Mouse (Mus musculus) embryonic facial prominence, embryonic 12.5 days (tissue): ENCODE results near the gene Tox2. TPM values are rescaled to one million over a fixed set of nuclear protein-coding genes. Genes with fewer than 3 reads are reported as not detected.

Experiments used
- ATAC-seq: fragments of 200-750 bp; cut with Nextera tagmentation; 2 replicates; pipeline ENCODE4 v1.8.0; 2017; ENCODE audit not compliant: insufficient number of reproducible peaks, insufficient read depth, low FRiP score, low TSS enrichment
- H3K27ac ChIP-seq: fragments of 300-500 bp; sonication (generic); 2 replicates; pipeline ENCODE4 v1.5.1; 2016; ENCODE audit warnings: mild to moderate bottlenecking
- H3K27me3 ChIP-seq: fragments of 300-500 bp; sonication (generic); 2 replicates; pipeline ENCODE4 v1.6.1; 2016; ENCODE audit warnings: mild to moderate bottlenecking, moderate library complexity
- H3K36me3 ChIP-seq: fragments of 300-500 bp; sonication (generic); 2 replicates; pipeline ENCODE4 v1.6.1; 2016; ENCODE audit warnings: mild to moderate bottlenecking
- H3K4me1 ChIP-seq: fragments of 300-500 bp; sonication (generic); 2 replicates; pipeline ENCODE4 v1.6.1; 2016
- H3K4me2 ChIP-seq: fragments of 300-500 bp; sonication (generic); replicated peaks from 2 replicates; pipeline ENCODE4 v1.6.1; 2016; ENCODE audit warnings: mild to moderate bottlenecking, moderate library complexity
- H3K4me3 ChIP-seq: fragments of 300-500 bp; sonication (generic); 2 replicates; pipeline ENCODE4 v1.5.1; 2016; ENCODE audit warnings: mild to moderate bottlenecking
- H3K9ac ChIP-seq: fragments of 300-500 bp; sonication (generic); 2 replicates; pipeline ENCODE4 v1.6.1; 2016; ENCODE audit warnings: mild to moderate bottlenecking, moderate library complexity
- H3K9me3 ChIP-seq: fragments of 300-500 bp; sonication (generic); 2 replicates; pipeline ENCODE4 v1.6.1; 2016; ENCODE audit warnings: mild to moderate bottlenecking, moderate library complexity
- WGBS: fragments of 180-500 bp; shearing (Covaris S2); methylation state at CpG from one replicate; pipeline ENCODE4 v1.1.7; 2016; 5-methylcytosine and 5-hydroxymethylcytosine counted together
- polyA plus RNA-seq: library from polyadenylated mRNA; unstranded; fragments of >200 nt; fragmentation: Nextera tagmentation; extraction: Ambion mirVana; gene quantifications from 2 replicates; pipeline ENCODE4 v1.2.1, GENCODE M21; 2016

Tox2 gene
- polyA plus RNA-seq, 1 experiment from 2014 or later, result 6.1 TPM

- no peak for ATAC-seq
Measured at GRCm38 (mm10) chr2:163261362-163262054, 58.6 kb downstream of the Tox2 start.

GRCm38 (mm10) chr2:163262055-163262420 lies 59.1 kb downstream of the Tox2 start:
- Histone ChIP-seq H3K27me3 (no peaks in the 10 kb centered on the region), H3K27ac (no peak overlapping the region), H3K4me2 (no peak overlapping the region), H3K9ac (no peak overlapping the region), H3K36me3 (no peaks in the 10 kb centered on the region), H3K9me3 (no peaks in the 10 kb centered on the region), H3K4me3 (no peak overlapping the region), H3K4me1 (peaks cover 6% of the 10 kb centered on the region; the same call in 1 of the 2 replicates)
- WGBS, result 74% methylated on average over 4 of the region's 4 CpGs
- ATAC-seq, result no peak

More at GRCm38 (mm10) chr2:163261362-163262054, 58.6 kb downstream of the Tox2 start:
- H3K9ac ChIP-seq, result no peak overlapping the region
- H3K36me3 ChIP-seq, result no peaks in the 10 kb centered on the region
- WGBS, result 62% methylated on average over 6 of the region's 6 CpGs
- H3K4me1 ChIP-seq, result peaks cover 6% of the 10 kb centered on the region; the same call in 1 of the 2 replicates
- no peak overlapping the region for H3K4me3 ChIP-seq
- H3K4me2 ChIP-seq, result no peak overlapping the region
- no peaks in the 10 kb centered on the region for H3K27me3 ChIP-seq
- no peaks in the 10 kb centered on the region for H3K9me3 ChIP-seq
- no peak overlapping the region for H3K27ac ChIP-seq

- no peaks in the 10 kb centered on the region for H3K36me3 ChIP-seq
- H3K4me3 ChIP-seq, result no peak overlapping the region
- no peaks in the 10 kb centered on the region for H3K9me3 ChIP-seq
- H3K27ac ChIP-seq, result no peak overlapping the region
- H3K27me3 ChIP-seq, result no peaks in the 10 kb centered on the region
- no peak overlapping the region for H3K4me2 ChIP-seq
- no peak for ATAC-seq
- no peak overlapping the region for H3K9ac ChIP-seq
- H3K4me1 ChIP-seq, result no peaks in the 10 kb centered on the region
Measured at GRCm38 (mm10) chr2:163267097-163267496, 64.2 kb downstream of the Tox2 start.

GRCm38 (mm10) chr2:163271581-163272492 lies 68.9 kb downstream of the Tox2 start:
- Histone ChIP-seq H3K27me3 (no peaks in the 10 kb centered on the region), H3K4me2 (no peak overlapping the region), H3K9ac (no peak overlapping the region), H3K9me3 (no peaks in the 10 kb centered on the region), H3K4me3 (no peak overlapping the region), H3K4me1 (no peaks in the 10 kb centered on the region), H3K27ac (no peak overlapping the region), H3K36me3 (no peaks in the 10 kb centered on the region)
- 58% methylated on average over 8 of the region's 8 CpGs for WGBS
- no peak for ATAC-seq

- no peak for ATAC-seq
- Histone ChIP-seq H3K4me1 (peaks cover 11% of the 10 kb centered on the region), H3K9me3 (no peaks in the 10 kb centered on the region), H3K4me3 (no peak overlapping the region), H3K36me3 (no peaks in the 10 kb centered on the region), H3K27ac (no peak overlapping the region), H3K27me3 (no peaks in the 10 kb centered on the region), H3K4me2 (no peak overlapping the region), H3K9ac (no peak overlapping the region)
- WGBS, result 73% methylated on average over 8 of the region's 8 CpGs
Measured at GRCm38 (mm10) chr2:163273815-163274214, 70.9 kb downstream of the Tox2 start.

- ATAC-seq, result no peak
- peaks cover 11% of the 10 kb centered on the region for H3K4me1 ChIP-seq
- no peaks in the 10 kb centered on the region for H3K27me3 ChIP-seq
- no peak overlapping the region for H3K27ac ChIP-seq
- 88% methylated on average over 14 of the region's 14 CpGs for WGBS
- H3K4me3 ChIP-seq, result no peak overlapping the region
- no peak overlapping the region for H3K4me2 ChIP-seq
- H3K9me3 ChIP-seq, result no peaks in the 10 kb centered on the region
- no peaks in the 10 kb centered on the region for H3K36me3 ChIP-seq
- H3K9ac ChIP-seq, result no peak overlapping the region
Measured at GRCm38 (mm10) chr2:163275986-163276385, 73.1 kb downstream of the Tox2 start.

GRCm38 (mm10) chr2:163277979-163278378 lies 75.1 kb downstream of the Tox2 start:
- Histone ChIP-seq H3K4me1 (peaks cover 11% of the 10 kb centered on the region), H3K27me3 (no peaks in the 10 kb centered on the region), H3K27ac (no peak overlapping the region), H3K9ac (no peak overlapping the region), H3K4me3 (no peak overlapping the region), H3K4me2 (no peak overlapping the region), H3K9me3 (no peaks in the 10 kb centered on the region), H3K36me3 (no peaks in the 10 kb centered on the region)
- no peak for ATAC-seq
- 20% methylated on average over 9 of the region's 9 CpGs for WGBS

- WGBS, result 62% methylated on average over 16 of the region's 23 CpGs
- H3K9me3 ChIP-seq, result no peaks in the 10 kb centered on the region
- H3K4me1 ChIP-seq, result peaks cover 11% of the 10 kb centered on the region
- H3K4me3 ChIP-seq, result no peak overlapping the region
- no peak overlapping the region for H3K27ac ChIP-seq
- no peak overlapping the region for H3K9ac ChIP-seq
- H3K36me3 ChIP-seq, result no peaks in the 10 kb centered on the region
- no peak for ATAC-seq
- no peaks in the 10 kb centered on the region for H3K27me3 ChIP-seq
- no peak overlapping the region for H3K4me2 ChIP-seq
Measured at GRCm38 (mm10) chr2:163280636-163281322, 77.9 kb downstream of the Tox2 start.

GRCm38 (mm10) chr2:163284856-163285255 lies 81.9 kb downstream of the Tox2 start:
- Histone ChIP-seq H3K27ac (no peak overlapping the region), H3K4me1 (no peaks in the 10 kb centered on the region), H3K9me3 (no peaks in the 10 kb centered on the region), H3K9ac (no peak overlapping the region), H3K4me2 (no peak overlapping the region), H3K27me3 (no peaks in the 10 kb centered on the region; the same call in 1 of the 2 replicates), H3K4me3 (no peak overlapping the region), H3K36me3 (no peaks in the 10 kb centered on the region)
- WGBS, result 74% methylated on average over 7 of the region's 7 CpGs
- ATAC-seq, result no peak

- no peak overlapping the region for H3K9ac ChIP-seq
- 79% methylated on average over 9 of the region's 9 CpGs for WGBS
- no peak overlapping the region for H3K4me2 ChIP-seq
- ATAC-seq, result no peak
- H3K4me1 ChIP-seq, result no peaks in the 10 kb centered on the region
- H3K9me3 ChIP-seq, result no peaks in the 10 kb centered on the region
- H3K27ac ChIP-seq, result no peak overlapping the region
- no peak overlapping the region for H3K4me3 ChIP-seq
- no peaks in the 10 kb centered on the region for H3K36me3 ChIP-seq
- H3K27me3 ChIP-seq, result no peaks in the 10 kb centered on the region; the same call in none of the 2 replicates
Measured at GRCm38 (mm10) chr2:163285335-163285734, 82.4 kb downstream of the Tox2 start.

GRCm38 (mm10) chr2:163285762-163286161 lies 82.8 kb downstream of the Tox2 start:
- no peak for ATAC-seq
- no peak overlapping the region for H3K4me3 ChIP-seq
- no peak overlapping the region for H3K27ac ChIP-seq
- 56% methylated on average over 7 of the region's 7 CpGs for WGBS
- no peak overlapping the region for H3K9ac ChIP-seq
- H3K27me3 ChIP-seq, result no peaks in the 10 kb centered on the region; the same call in none of the 2 replicates
- H3K9me3 ChIP-seq, result no peaks in the 10 kb centered on the region
- no peaks in the 10 kb centered on the region for H3K4me1 ChIP-seq
- H3K36me3 ChIP-seq, result no peaks in the 10 kb centered on the region
- H3K4me2 ChIP-seq, result no peak overlapping the region
